Mouse (Mus musculus): ENCODE data around the gene Fbxo34. TPM values are rescaled to one million over a fixed set of nuclear protein-coding genes. Genes with fewer than 3 reads are reported as not detected.
A peak's percentile ranks its signal among the peaks of the same experiment; 100 is the strongest.
"Not testable (repeated sequence)": the region's sequence is repeated elsewhere in the genome, so short reads cannot be mapped to it uniquely, and the experiment has no call there.

Fbxo34 gene
- total RNA-seq, 2 experiments from 2014 or later = 11.9 to 12.7 TPM

DNA sequence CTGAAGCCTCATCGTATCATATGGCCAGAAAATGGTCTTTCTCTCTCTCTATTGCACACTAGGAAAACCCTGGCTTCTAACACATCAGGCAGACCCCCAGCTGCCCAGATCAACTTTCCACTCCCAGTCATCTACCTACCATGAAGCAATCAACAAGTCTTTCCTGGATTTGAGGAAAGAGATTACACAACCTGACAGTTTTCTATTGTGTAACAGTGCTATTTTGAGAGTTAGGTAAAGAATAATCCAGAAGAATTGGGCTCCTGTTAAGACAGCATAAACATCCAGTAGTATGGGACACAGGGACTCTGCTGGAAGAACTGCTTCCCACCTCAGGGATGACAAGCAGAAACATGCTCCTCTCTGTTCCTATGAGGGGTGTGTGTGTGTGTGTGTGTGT lies 112.3 kb downstream of the Fbxo34 start:
- no peak for DNase-seq

DNA sequence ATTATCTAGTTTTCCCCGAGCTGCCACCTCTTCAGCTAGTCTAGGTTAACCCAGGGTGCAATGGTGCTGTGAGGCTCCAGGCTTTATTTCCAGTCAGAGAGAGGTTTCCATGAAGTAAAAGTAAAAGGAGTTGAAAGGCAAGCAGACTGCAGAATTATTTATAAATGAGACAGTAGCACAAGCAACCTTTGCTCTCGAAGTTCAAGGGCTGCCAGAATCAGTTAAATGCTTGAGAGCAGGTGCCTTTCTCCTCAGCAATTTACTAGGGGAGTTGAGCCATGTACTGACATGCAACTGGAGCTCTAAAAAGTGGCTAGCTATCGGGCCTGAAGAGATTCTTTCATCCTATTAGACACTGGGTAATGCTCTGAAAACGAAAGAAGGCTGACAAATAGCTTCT lies 112.9 kb downstream of the Fbxo34 start:
- no peak for DNase-seq

DNA sequence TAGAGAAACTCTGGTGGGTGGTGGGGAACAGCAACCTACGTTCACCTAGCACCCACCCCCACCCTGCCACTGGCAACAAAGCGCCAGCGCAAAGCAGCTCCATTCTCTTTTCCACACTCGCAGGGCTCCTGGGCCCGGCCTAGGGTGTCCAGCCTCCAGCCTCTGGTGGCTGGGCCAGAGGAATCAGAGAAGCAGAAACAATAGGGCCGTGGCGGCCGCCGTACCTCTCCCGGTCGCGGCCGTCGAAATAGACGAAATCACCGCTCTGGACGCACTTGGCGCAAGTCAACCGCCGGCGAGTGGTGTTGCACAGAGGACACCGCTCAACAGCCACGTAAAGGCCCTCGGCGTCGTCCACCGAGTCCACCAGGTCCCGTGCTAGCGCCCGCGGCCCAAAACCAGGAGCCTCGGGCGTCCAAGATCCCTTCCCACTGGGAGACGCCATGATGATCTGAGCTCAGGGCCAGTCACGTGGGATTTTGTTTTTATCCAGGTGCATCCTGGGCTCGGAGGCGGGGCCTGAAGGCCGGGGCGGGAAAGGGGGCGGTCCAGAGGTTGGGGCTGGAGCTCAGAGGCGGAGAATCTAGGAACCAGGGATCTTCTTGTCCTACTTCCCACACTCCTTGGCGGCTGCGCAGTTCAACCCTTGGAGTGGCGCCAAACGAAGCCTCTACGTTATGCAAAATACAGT lies 117.9 kb downstream of the Fbxo34 start:
- peak; percentile 97 to 99 for DNase-seq

DNA sequence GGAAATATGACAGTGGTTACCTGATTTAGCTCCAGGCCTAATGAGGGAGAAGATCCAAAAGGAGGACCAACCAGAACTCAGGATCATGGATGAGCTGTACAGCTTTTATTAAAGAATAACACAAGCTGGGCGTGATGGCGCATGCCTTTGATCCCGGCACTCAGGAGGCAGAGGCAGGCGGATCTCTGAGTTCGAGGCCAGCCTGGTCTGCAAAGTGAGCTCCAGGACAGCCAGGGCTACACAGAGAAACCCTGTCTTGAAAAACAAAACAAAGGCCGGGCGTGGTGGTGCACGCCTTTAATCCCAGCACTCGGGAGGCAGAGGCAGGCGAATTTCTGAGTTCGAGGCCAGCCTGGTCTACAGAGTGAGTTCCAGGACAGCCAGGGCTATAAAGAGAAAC lies 120.3 kb downstream of the Fbxo34 start, which contains the start of gene Atg14:
Atg14 (minus strand) TSS at position 101 of the 400 bp plus-strand sequence.
- not testable (repeated sequence) for DNase-seq

DNA sequence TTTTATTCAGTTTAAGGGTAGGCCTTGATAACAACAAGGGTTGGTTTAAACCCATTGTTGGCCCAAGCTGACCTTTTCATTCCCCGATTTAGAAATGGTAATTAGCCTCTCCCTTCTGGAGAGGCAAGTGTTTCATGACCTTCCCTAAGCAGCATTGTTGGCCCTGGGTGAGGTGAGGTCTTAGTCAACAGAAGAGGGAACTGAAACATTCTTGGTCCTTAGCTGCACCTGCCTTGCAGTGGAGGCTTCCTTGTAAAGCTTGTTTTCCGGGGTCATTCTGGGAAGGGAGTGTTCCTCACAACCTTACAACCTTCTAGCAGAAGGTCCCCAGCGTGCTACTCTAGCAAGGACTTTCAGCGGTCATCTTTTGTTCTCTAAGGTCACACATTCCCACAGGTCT lies 122.5 kb downstream of the Fbxo34 start:
- no peak for DNase-seq

DNA sequence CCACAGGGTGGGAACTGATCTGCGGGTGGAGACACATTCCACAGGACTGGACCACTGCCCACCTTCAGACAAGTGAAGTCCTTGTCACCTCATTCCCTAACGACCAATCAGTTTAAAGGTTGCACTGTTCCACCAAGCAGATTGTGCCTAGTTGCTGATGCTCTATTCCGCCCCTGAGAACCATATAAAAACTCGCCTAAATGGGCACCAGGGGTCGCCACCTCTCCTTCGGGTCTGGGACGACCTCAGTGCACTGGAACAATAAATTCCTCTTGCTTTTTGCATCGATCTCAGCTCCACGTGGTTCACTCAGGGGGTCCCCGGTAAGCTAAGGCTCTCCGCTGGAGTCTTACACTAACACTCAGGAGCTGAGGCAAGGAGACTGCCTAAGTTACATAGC lies 124.5 kb downstream of the Fbxo34 start:
- DNase-seq = no peak

DNA sequence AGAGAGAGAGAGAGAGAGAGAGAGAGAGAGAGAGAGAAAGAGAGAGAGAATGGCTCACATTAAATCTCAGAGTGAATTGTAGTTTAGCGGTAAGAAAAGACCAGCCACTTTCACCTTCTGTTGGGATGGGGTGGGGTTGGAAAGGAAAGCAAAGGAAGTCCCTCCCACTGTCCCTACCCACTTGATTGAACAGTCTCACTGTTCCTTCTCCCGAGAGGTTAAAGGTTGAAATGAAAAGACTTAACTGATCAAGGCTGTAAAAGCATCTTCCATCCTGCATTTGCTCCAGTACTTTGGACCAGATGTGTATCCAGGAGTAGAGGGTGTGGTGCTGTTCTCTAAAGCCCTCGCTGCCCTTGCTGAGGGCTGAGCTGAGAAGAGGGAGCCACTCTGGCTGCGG lies 126.5 kb downstream of the Fbxo34 start:
- DNase-seq = no peak

DNA sequence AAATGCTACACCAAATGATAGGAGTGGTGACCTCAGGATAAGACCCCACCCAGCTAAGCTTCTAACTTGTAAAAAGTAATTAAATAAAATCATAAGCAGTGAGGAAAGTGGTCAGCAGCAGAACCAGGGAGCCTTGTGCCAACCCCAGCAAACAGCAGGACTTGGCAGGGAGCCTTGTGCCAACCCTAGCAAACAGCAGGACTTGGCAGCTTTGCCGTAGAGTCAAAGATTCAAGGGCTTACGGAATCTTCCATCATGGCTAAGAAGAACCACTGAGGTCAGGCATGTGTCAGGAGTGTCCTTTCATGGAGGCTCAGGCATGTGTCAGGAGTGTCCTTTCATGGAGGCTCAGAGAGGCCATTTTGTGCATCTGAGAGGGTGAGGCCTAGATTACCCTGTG lies 127.9 kb downstream of the Fbxo34 start:
- DNase-seq = peak; percentile 41 to 47

DNA sequence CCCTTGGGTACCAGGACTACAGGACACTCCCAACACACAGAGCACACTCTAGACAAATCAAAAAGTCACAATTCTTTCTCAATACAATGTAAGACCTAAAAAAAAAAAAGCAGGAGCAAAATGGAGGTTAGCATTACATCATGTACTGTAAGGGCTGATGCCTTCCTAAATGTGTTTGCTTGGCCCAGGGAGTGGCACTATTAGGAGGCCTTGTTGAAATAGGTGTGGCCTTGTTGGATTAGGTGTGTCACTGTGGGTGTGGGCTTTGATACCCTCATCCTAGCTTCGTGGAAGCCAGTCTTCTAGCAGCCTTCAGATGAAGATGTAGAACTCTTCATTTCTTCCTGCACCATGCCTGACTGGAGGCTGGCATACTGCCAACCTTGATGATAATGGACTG lies 131.1 kb downstream of the Fbxo34 start:
- no peak for DNase-seq

Other genes starting within 250 kb of the Fbxo34 start
- gene Wdhd1, start 173.6 kb upstream of the Fbxo34 start, total RNA-seq (2021) = under 1 TPM; 0.55 to 0.72 TPM
- gene Socs4, start 173.5 kb upstream of the Fbxo34 start, total RNA-seq (2021) = 10 to 100 TPM; 15.3 to 16.1 TPM
- 10 to 100 TPM; 26.6 to 34.1 TPM for gene Mapk1ip1l, start 152.2 kb upstream of the Fbxo34 start, total RNA-seq (2021)
- 1 to 10 TPM; 3.3 to 7.2 TPM for gene Lgals3, start 82.7 kb upstream of the Fbxo34 start, total RNA-seq (2021)
- gene Dlgap5, start 32.0 kb upstream of the Fbxo34 start, total RNA-seq (2021) = under 1 TPM; 0.37 to 0.62 TPM
- gene Atg14, start 120.2 kb downstream of the Fbxo34 start, total RNA-seq (2021) = 10 to 100 TPM in 1 of 2 experiments, 1 to 10 TPM in 1; 9.4 to 10.3 TPM
- gene Ktn1, start 198.0 kb downstream of the Fbxo34 start, total RNA-seq (2021) = 100 to 1,000 TPM; 188 to 203 TPM

Measured in heart, adult 18-20 months (tissue).